Mouse (Mus musculus): ENCODE results near the gene Rapgef2.

- TF ChIP-seq POLR2A (IDR thresholded peaks at IDR 0.05; ENCODE audit: borderline replicate concordance, extremely low read depth, insufficient read depth, insufficient read length, poor library complexity, severe bottlenecking): no peak
- TF ChIP-seq CTCF (IDR thresholded peaks at IDR 0.05; ENCODE audit: borderline replicate concordance, extremely low read depth, insufficient read depth, insufficient read length): no peak
Measured at GRCm38 (mm10) chr3:79224352-79224751, 62.0 kb downstream of the Rapgef2 start.

All from brain, embryonic 14.5 days (tissue).